Mouse (Mus musculus) urinary bladder, postnatal 36 days (tissue): ENCODE results near the gene Apoe.

Source experiments
- DNase-seq, 2 experiments: peaks; one replicate each; pipeline ENCODE4 v3.0.0; 2022; ENCODE audit warnings: low spot score in 2 of 2, mixed read lengths in 1 of 2

The Apoe gene

GRCm38 (mm10) chr7:19716055-19716682 is 17.2 kb upstream of the Apoe start:
- DNase-seq: no peak

GRCm38 (mm10) chr7:19715239-19716054 is 16.5 kb upstream of the Apoe start, which contains the start of gene Tomm40:
Gene Tomm40 (minus strand): TSS chr7:19715438.
- peak; percentile 98 to 99 for DNase-seq

GRCm38 (mm10) chr7:19714836-19715235 is 15.8 kb upstream of the Apoe start:
- DNase-seq: no peak

DNA sequence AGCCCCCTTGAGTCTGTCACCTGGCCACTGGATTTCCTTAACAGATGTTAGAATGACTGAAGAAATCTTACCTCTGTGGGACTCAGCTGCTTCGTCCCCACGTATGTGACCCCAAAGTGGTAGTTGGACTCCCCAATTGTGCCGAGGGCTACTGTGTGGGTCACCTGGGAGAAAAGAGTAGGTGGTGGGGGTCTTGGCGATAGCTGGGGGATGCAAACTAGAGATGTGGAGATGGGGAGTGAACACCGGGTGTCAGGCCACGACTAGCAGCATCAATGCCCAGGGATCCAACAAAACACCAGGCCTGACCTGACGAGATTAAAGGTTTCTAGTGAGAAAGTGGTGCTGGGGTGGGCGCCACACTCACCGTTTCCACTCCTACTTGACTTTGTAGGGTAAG is 14.6 kb upstream of the Apoe start:
- DNase-seq: no peak

DNA sequence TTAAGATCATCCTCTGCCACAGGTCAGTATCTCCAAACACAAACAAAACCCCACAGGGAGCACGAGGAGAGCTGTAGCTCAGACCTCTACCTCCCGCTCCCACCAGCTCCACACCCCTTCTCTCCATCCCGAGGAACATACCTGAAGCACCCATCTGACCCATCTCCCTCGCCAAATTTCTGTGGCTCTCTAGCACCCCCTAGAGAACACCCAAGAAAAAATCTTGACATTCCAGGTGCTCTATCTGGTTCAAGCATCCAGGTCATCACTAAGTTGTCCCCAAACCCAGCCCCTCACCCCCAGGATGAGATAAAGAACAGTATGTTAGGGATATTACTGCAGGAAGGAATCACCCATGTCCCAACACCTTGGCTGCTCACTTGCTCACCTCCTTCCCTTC is 14.2 kb upstream of the Apoe start:
- DNase-seq: no peak

DNA sequence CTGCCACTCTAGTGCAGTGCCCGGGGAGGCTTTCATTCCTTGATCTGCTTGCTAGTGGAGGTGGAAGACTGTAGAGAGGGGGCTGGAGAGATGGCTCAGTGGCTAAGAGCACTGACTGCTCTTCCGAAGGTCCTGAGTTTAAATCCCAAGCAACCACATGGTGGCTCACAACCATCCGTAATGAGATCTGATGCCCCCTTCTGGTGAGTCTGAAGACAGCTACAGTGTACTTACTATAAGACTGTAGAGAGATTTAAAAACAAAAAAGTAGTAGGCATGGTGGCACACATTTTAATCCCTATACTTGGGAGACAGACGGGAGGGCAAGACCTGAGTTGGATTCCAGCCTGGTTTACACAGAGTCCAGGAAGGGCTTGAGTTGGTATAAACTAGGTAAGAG is 13.4 kb upstream of the Apoe start:
- no peak for DNase-seq

DNA sequence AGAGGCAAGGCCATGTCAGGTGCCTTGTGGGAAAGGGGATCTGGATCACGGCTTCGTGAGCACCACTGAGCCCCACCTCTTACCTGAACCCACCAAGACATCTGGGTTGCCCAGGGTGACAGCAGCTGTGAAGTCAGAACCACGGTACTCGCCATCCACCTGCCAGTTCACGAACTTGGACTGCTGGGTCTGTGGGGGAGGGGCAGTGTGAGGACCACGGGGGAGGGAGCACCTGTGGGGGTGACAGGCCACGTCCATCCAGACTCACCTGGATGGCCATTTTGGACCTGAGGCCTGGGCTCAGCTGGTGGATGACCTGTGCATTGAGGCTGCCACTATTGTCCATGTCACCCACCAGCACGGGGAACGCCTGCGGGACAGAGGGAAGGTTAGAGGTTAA is 11.7 kb upstream of the Apoe start:
- no peak for DNase-seq

GRCm38 (mm10) chr7:19705271-19705670 is 6.3 kb upstream of the Apoe start:
- DNase-seq: no peak

DNA sequence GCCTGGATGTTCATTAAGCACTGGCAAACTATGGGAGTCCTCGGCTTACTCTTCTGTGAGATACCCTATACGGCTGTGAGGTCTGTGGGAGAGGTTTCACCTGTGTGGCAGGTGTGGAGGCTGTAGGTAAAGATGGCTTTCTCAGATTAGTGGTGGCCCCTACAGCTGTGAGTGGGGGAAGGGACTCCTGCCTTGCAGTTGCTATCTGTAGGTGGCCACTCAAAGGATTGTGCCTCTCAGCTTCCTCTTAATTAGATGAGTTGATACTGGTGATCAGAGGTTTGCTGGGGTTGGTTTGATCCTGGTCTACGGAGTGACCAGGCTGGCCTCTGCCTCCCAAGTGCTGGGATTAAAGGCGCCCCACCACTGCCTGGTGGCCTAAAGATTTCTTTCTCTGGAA is 5.5 kb upstream of the Apoe start:
- DNase-seq: no peak

- no peak for DNase-seq
Observed at GRCm38 (mm10) chr7:19702859-19703555, 4.0 kb upstream of the Apoe start.

- peak; percentile 69 to 85 for DNase-seq
Observed at GRCm38 (mm10) chr7:19701069-19701761, 2.2 kb upstream of the Apoe start.

DNA sequence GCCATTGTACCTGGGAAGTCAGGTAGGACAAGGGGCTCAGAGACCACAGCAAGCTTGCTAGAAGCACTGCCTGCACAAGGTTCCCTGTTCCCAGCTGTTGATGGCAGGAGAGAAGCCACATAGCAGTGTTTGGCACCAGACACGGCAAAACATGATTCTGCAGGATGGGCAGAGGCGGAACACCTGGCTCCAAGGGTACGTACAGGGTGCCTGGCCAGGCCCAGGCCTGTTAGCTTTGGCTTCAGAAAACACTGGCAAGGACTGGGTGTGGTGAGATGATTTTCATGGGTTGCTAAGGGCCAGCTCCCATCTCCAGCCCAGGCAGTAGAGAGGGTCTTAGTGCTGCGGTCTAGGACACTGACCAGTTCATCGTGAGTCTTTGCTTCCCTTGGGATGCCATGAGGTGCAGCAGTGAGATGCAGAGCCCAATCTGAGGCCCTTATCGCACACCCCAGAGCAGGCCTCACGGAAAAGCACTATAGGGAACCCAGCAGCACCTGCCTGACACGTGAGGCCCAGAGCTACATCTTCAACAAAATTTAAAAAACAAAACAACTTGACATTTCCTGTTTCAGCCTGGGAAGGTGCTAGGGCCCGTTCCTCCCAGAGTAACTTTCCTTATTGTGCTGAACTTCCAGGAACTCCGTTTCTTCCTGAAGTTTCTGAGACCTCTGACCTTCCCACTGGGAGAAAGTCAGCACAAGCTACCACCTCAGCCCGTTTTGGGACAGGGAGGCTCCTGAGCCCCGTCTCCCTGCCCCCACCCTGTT is 1.5 kb upstream of the Apoe start:
- DNase-seq: no peak

- no peak for DNase-seq
Observed at GRCm38 (mm10) chr7:19699827-19700148, 800 bp upstream of the Apoe start.

- no peak for DNase-seq
Observed at GRCm38 (mm10) chr7:19697949-19698906, 760 bp downstream of the Apoe start.

- DNase-seq: no peak
Observed at GRCm38 (mm10) chr7:19696336-19696873, 2.6 kb downstream of the Apoe start.

- no peak for DNase-seq
Observed at GRCm38 (mm10) chr7:19695881-19696280, 3.1 kb downstream of the Apoe start.

DNA sequence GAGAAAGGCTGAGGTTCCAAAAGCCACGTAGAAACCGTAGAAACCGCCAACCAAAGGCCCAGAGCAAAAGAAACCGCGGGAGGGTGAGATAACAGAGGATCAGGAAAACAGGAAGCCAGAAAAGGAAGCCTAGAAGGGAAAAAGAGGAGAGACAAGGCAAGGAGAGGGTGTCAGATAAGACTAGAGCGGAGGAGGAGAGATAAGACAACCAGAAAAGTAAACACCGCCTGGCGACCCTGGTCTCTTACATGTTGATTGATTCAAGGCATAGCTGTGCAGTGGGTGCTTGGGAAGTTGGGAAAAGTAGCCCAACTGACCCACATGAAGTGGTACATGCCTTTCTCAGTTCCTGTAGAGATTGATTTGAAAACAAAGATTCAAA is 3.8 kb downstream of the Apoe start:
- no peak for DNase-seq

- no peak for DNase-seq
Observed at GRCm38 (mm10) chr7:19694336-19695212, 4.4 kb downstream of the Apoe start.

DNA sequence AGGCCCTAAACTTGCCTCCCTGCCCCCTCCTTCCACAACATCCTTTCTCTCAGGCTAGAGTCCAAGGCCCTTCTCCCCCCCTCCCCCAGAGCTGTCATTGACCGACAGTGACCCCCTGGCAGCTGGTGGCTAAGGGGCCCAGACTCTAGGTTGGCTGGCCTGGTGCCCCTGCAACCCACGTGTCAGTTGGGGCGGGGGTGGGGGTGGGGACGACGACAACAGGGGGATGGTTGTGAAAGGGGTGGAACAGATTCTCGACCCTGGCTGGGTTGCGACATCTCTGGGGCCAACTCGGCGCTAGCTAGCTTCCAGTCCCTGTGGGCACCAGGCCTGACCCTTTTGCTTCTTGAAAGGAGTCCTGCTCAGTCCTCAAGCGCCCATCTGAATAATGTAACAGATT is 5.6 kb downstream of the Apoe start:
- DNase-seq: peak in 1 of 2 experiments; percentile 69
